ENCODE assay signal across 8 mouse cellular contexts in genomic region chr14:53541640-53542039, GRCm38 (mm10).
DNase-seq lines count a peak whose midpoint lies in the region; ATAC-seq and TF ChIP-seq lines count a peak whose summit lies in the region.
"Not testable (repeated sequence)": the region's sequence is repeated elsewhere in the genome, so short reads cannot be mapped to it uniquely, and the experiment has no call there.

No protein-coding gene starts in this region.

- H3K4me2 ChIP-seq in forebrain, postnatal 0 days (ENCODE audit: low read depth); liver, postnatal 0 days (ENCODE audit: low read depth, low read length): not testable (repeated sequence)

- peak; percentile 17; the same call in 1 of the 2 replicates for TF ChIP-seq CTCF in brain, embryonic 14.5 days (IDR thresholded peaks at IDR 0.05; ENCODE audit: borderline replicate concordance, extremely low read depth, insufficient read depth, insufficient read length)
- peak; percentile 37; the same call in 1 of the 2 replicates for TF ChIP-seq CTCF in forebrain, postnatal 0 days (IDR thresholded peaks at IDR 0.05; ENCODE audit: low read depth)
- peak; percentile 64 for TF ChIP-seq CTCF in liver, postnatal 0 days (IDR thresholded peaks at IDR 0.05; ENCODE audit: low read depth)

- H3K4me1 ChIP-seq in forebrain, postnatal 0 days (ENCODE audit: insufficient read depth); liver, postnatal 0 days (ENCODE audit: insufficient read depth): not testable (repeated sequence)

- not testable (repeated sequence) for TF ChIP-seq POLR2A in brain, embryonic 14.5 days (IDR thresholded peaks at IDR 0.05; ENCODE audit: borderline replicate concordance, extremely low read depth, insufficient read depth, insufficient read length, poor library complexity, severe bottlenecking)

- ATAC-seq in forebrain, postnatal 0 days; liver, postnatal 0 days: not testable (repeated sequence)

- not testable (repeated sequence) for TF ChIP-seq EP300 in liver, postnatal 0 days (IDR thresholded peaks at IDR 0.05; ENCODE audit: low read depth)

- not testable (repeated sequence) for H3K9me3 ChIP-seq in forebrain, postnatal 0 days (ENCODE audit: low read length); liver, postnatal 0 days (ENCODE audit: low read length)

- peak; percentile 67 for DNase-seq in A20 (ENCODE audit: low read depth, low spot score)
- DNase-seq in NIH3T3 (ENCODE audit: low read depth), result peak; percentile 16
- DNase-seq in brain, embryonic 14.5 days (ENCODE audit: low read depth), result peak; percentile 3
- DNase-seq in forebrain, postnatal 0 days, result not testable (repeated sequence)
- DNase-seq in kidney, adult 9 months, result peak; percentile 12
- DNase-seq in liver, postnatal 0 days, result peak; percentile 33
- DNase-seq in retina, embryonic 14.5 days (ENCODE audit: low spot score), result peak; percentile 56
- peak; percentile 82 for DNase-seq in thymus, postnatal 14 days

- 62% methylated on average over 2 of the region's 2 CpGs for WGBS in forebrain, postnatal 0 days
- WGBS in liver, postnatal 0 days (ENCODE audit: insufficient replicate concordance), result 35% methylated on average over 2 of the region's 2 CpGs

- not testable (repeated sequence) for H3K27ac ChIP-seq in forebrain, postnatal 0 days (ENCODE audit: low read depth, low read length); liver, postnatal 0 days (ENCODE audit: low read depth)

- H3K27me3 ChIP-seq in forebrain, postnatal 0 days (ENCODE audit: insufficient read depth, low read length); liver, postnatal 0 days (ENCODE audit: insufficient read depth, low read length): not testable (repeated sequence)

- not testable (repeated sequence) for H3K4me3 ChIP-seq in forebrain, postnatal 0 days (ENCODE audit: low read depth, low read length); liver, postnatal 0 days (ENCODE audit: low read depth, low read length)

- H3K9ac ChIP-seq in forebrain, postnatal 0 days; liver, postnatal 0 days (replicated peaks): not testable (repeated sequence)

- H3K36me3 ChIP-seq in forebrain, postnatal 0 days (ENCODE audit: insufficient read depth); liver, postnatal 0 days (replicated peaks; ENCODE audit: insufficient read depth, low read length): not testable (repeated sequence)
